Comparison of ENCODE assay signal across 17 mouse cellular contexts in genomic region chr15:102975688-102976111, GRCm38 (mm10). TPM values are rescaled to one million over a fixed set of nuclear protein-coding genes. Genes with fewer than 3 reads are reported as not detected.
DNase-seq lines count a peak whose midpoint lies in the region; ATAC-seq and TF ChIP-seq lines count a peak whose summit lies in the region.
"Had no signal": no experiment of that assay in that cellular context is flagged by ENCODE, and none has a peak within 500 bp of the region (broad histone marks: within the 10 kb centered on the region; RNA-seq: fewer than 3 reads in every experiment).

No protein-coding gene starts in this region.

- peak overlapping the region; percentile 37; the same call in 1 of the 2 replicates for H3K4me3 ChIP-seq in E14TG2a.4 (replicated peaks; ENCODE audit: low read length)
- peak overlapping the region; percentile 33 for H3K4me3 ChIP-seq in limb, embryonic 11.5 days (ENCODE audit: low read depth, low read length)
- H3K4me3 ChIP-seq: forebrain, embryonic 12.5 days; lung, embryonic 15.5 days had no signal

- peaks cover 99% of the 10 kb centered on the region for H3K27me3 ChIP-seq in E14TG2a.4 (ENCODE audit: insufficient read depth, low read length)
- H3K27me3 ChIP-seq in limb, embryonic 11.5 days (ENCODE audit: control insufficient read depth, insufficient read depth, low read length): peaks cover 75% of the 10 kb centered on the region

- peaks cover 13% of the 10 kb centered on the region; the same call in 1 of the 2 replicates for H3K9me3 ChIP-seq in E14TG2a.4 (ENCODE audit: low read length)
- no peaks in the 10 kb centered on the region for H3K9me3 ChIP-seq in limb, embryonic 11.5 days (ENCODE audit: control insufficient read depth, low read length)
- H3K9me3 ChIP-seq: forebrain, embryonic 12.5 days; lung, embryonic 15.5 days had no signal

- peak; percentile 73 for DNase-seq in kidney, adult 18-20 months
- DNase-seq in kidney, adult 8-10 months: no peak
- peak; percentile 73 for DNase-seq in limb, embryonic 11.5 days (ENCODE audit: low spot score)
- no peak for DNase-seq in spleen, postnatal 10 days (ENCODE audit: low spot score in 2 of 2)
- no peak for DNase-seq in gastrocnemius, postnatal 10 days
- DNase-seq: heart, postnatal 14 days; thymus, postnatal 25 days had no signal

- TF ChIP-seq CTCF in E14TG2a.4 (conservative IDR thresholded peaks at IDR 0.05; ENCODE audit: low read length): no peak

- H3K4me1 ChIP-seq in E14TG2a.4 (replicated peaks; ENCODE audit: low read depth, low read length): peaks cover 36% of the 10 kb centered on the region
- H3K4me1 ChIP-seq in limb, embryonic 11.5 days (ENCODE audit: control insufficient read depth, insufficient read depth, low read length): peaks cover 35% of the 10 kb centered on the region
- H3K4me1 ChIP-seq: forebrain, embryonic 12.5 days had no signal

- H3K9ac ChIP-seq in limb, embryonic 11.5 days (ENCODE audit: low read length): peak overlapping the region; percentile 76
- H3K9ac ChIP-seq: forebrain, embryonic 12.5 days; lung, embryonic 15.5 days had no signal

- peak overlapping the region; percentile 84 for H3K27ac ChIP-seq in limb, embryonic 11.5 days (replicated peaks; ENCODE audit: low read depth, low read length)
- H3K27ac ChIP-seq: forebrain, embryonic 12.5 days; lung, embryonic 15.5 days had no signal

- H3K4me2 ChIP-seq in limb, embryonic 11.5 days (ENCODE audit: low read depth, severe bottlenecking): peak overlapping the region; percentile 53
- H3K4me2 ChIP-seq: forebrain, embryonic 12.5 days; lung, embryonic 15.5 days had no signal

- ATAC-seq in granulocyte monocyte progenitor cell, adult 5-6 weeks (replicated peaks; ENCODE audit: poor library complexity, severe bottlenecking): peak; percentile 11; the same call in 1 of the 2 replicates
- no peak for ATAC-seq in limb, embryonic 11.5 days (ENCODE audit: insufficient number of reproducible peaks, low FRiP score, low TSS enrichment, low read depth)
- ATAC-seq in erythroblast, adult 5-6 weeks (replicated peaks; ENCODE audit: low FRiP score, poor library complexity, severe bottlenecking): no peak
- ATAC-seq: activated CD4-positive, CD25-positive, alpha-beta regulatory T cell, adult 4 months; CD4-positive, CD25-positive, alpha-beta regulatory T cell, adult 4 months had no signal

- H3K36me3 ChIP-seq in E14TG2a.4 (ENCODE audit: insufficient read depth, low read length): no peaks in the 10 kb centered on the region
- H3K36me3 ChIP-seq in limb, embryonic 11.5 days (ENCODE audit: control insufficient read depth, insufficient read depth, low read length): no peaks in the 10 kb centered on the region
- H3K36me3 ChIP-seq: forebrain, embryonic 12.5 days; lung, embryonic 15.5 days had no signal

- WGBS in limb, embryonic 11.5 days: under 1% methylated on average over 21 of the region's 21 CpGs

RNA-seq across cellular contexts. Expression of gene Hoxc9, which starts 0.5 kb away (rescaled TPM):
- total RNA-seq in granulocyte monocyte progenitor cell, adult 5-6 weeks (2014; fragmentation: Nextera tagmentation): not detected in 2 replicates
- not detected in 2 replicates for total RNA-seq in granulocyte monocyte progenitor cell, adult 5-6 weeks (2017)
- 4.4 and 6.1 TPM in 2 replicates for polyA plus RNA-seq in limb, embryonic 11.5 days (2014; fragmentation: Nextera tagmentation; extraction: Ambion mirVana)
- total RNA-seq in erythroblast, adult 5-6 weeks (2015; ENCODE audit: low replicate concordance): not detected in 2 replicates
- total RNA-seq in erythroblast, adult 5-6 weeks (2017; ENCODE audit: low replicate concordance): not detected in 2 replicates
- 1 to 10 TPM; 6.5 to 8.2 TPM for total RNA-seq in gastrocnemius, postnatal 10 days (2021)
- total RNA-seq: heart, postnatal 14 days; left cerebral cortex, adult 8-10 months had no signal
- polyA plus RNA-seq: activated CD4-positive, CD25-positive, alpha-beta regulatory T cell, adult 4 months; CD4-positive, CD25-positive, alpha-beta regulatory T cell, adult 4 months; cortical plate, adult 2 months; forebrain, embryonic 12.5 days; lung, embryonic 15.5 days had no signal

RNA-seq across cellular contexts. Expression of gene Hoxc5, which starts 8.5 kb away (rescaled TPM):
- total RNA-seq in granulocyte monocyte progenitor cell, adult 5-6 weeks (2014; fragmentation: Nextera tagmentation): not detected in 2 replicates
- total RNA-seq in granulocyte monocyte progenitor cell, adult 5-6 weeks (2017): not detected in 2 replicates
- polyA plus RNA-seq in limb, embryonic 11.5 days (2014; fragmentation: Nextera tagmentation; extraction: Ambion mirVana): 8.3 and 9.1 TPM in 2 replicates
- not detected in 2 replicates for total RNA-seq in erythroblast, adult 5-6 weeks (2015; ENCODE audit: low replicate concordance)
- total RNA-seq in erythroblast, adult 5-6 weeks (2017; ENCODE audit: low replicate concordance): not detected in 2 replicates
- 1 to 10 TPM; 2.1 to 3.6 TPM for total RNA-seq in gastrocnemius, postnatal 10 days (2021)
- total RNA-seq: heart, postnatal 14 days; left cerebral cortex, adult 8-10 months had no signal
- polyA plus RNA-seq: activated CD4-positive, CD25-positive, alpha-beta regulatory T cell, adult 4 months; CD4-positive, CD25-positive, alpha-beta regulatory T cell, adult 4 months; cortical plate, adult 2 months; forebrain, embryonic 12.5 days had no signal

RNA-seq across cellular contexts. Expression of gene Hoxc10, which starts 9.1 kb away (rescaled TPM):
- not detected in 2 replicates for total RNA-seq in granulocyte monocyte progenitor cell, adult 5-6 weeks (2014; fragmentation: Nextera tagmentation)
- not detected in 2 replicates for total RNA-seq in granulocyte monocyte progenitor cell, adult 5-6 weeks (2017)
- 43.9 and 56.2 TPM in 2 replicates for polyA plus RNA-seq in limb, embryonic 11.5 days (2014; fragmentation: Nextera tagmentation; extraction: Ambion mirVana)
- not detected in 2 replicates for total RNA-seq in erythroblast, adult 5-6 weeks (2015; ENCODE audit: low replicate concordance)
- not detected in 2 replicates for total RNA-seq in erythroblast, adult 5-6 weeks (2017; ENCODE audit: low replicate concordance)
- total RNA-seq in gastrocnemius, postnatal 10 days (2021): 10 to 100 TPM; 50.7 to 51.2 TPM
- total RNA-seq: heart, postnatal 14 days; left cerebral cortex, adult 8-10 months had no signal
- polyA plus RNA-seq: activated CD4-positive, CD25-positive, alpha-beta regulatory T cell, adult 4 months; CD4-positive, CD25-positive, alpha-beta regulatory T cell, adult 4 months; cortical plate, adult 2 months; forebrain, embryonic 12.5 days; lung, embryonic 15.5 days had no signal

RNA-seq across cellular contexts. Expression of gene Hoxc8, which starts 14.7 kb away (rescaled TPM):
- not detected in 2 replicates for total RNA-seq in granulocyte monocyte progenitor cell, adult 5-6 weeks (2014; fragmentation: Nextera tagmentation)
- total RNA-seq in granulocyte monocyte progenitor cell, adult 5-6 weeks (2017): not detected in 2 replicates
- 4.6 and 4.8 TPM in 2 replicates for polyA plus RNA-seq in limb, embryonic 11.5 days (2014; fragmentation: Nextera tagmentation; extraction: Ambion mirVana)
- not detected in 2 replicates for total RNA-seq in erythroblast, adult 5-6 weeks (2015; ENCODE audit: low replicate concordance)
- not detected in 2 replicates for total RNA-seq in erythroblast, adult 5-6 weeks (2017; ENCODE audit: low replicate concordance)
- 1 to 10 TPM; 1.8 to 2.8 TPM for total RNA-seq in gastrocnemius, postnatal 10 days (2021)
- total RNA-seq: heart, postnatal 14 days; left cerebral cortex, adult 8-10 months had no signal
- polyA plus RNA-seq: cortical plate, adult 2 months; forebrain, embryonic 12.5 days; lung, embryonic 15.5 days had no signal

RNA-seq across cellular contexts. Expression of gene Hoxc11, which starts 21.5 kb away (rescaled TPM):
- total RNA-seq in granulocyte monocyte progenitor cell, adult 5-6 weeks (2014; fragmentation: Nextera tagmentation): not detected in 2 replicates
- not detected in 2 replicates for total RNA-seq in granulocyte monocyte progenitor cell, adult 5-6 weeks (2017)
- 5.5 and 5.9 TPM in 2 replicates for polyA plus RNA-seq in limb, embryonic 11.5 days (2014; fragmentation: Nextera tagmentation; extraction: Ambion mirVana)
- total RNA-seq in erythroblast, adult 5-6 weeks (2015; ENCODE audit: low replicate concordance): not detected in 2 replicates
- total RNA-seq in erythroblast, adult 5-6 weeks (2017; ENCODE audit: low replicate concordance): not detected in 2 replicates
- total RNA-seq in gastrocnemius, postnatal 10 days (2021): 1 to 10 TPM; 8.4 to 9.6 TPM
- total RNA-seq: heart, postnatal 14 days; left cerebral cortex, adult 8-10 months had no signal
- polyA plus RNA-seq: activated CD4-positive, CD25-positive, alpha-beta regulatory T cell, adult 4 months; CD4-positive, CD25-positive, alpha-beta regulatory T cell, adult 4 months; cortical plate, adult 2 months; forebrain, embryonic 12.5 days; large intestine, adult 2 months; lung, embryonic 15.5 days had no signal

Comparison
In these comparisons a context has a peak if more than half of its experiments do, and no peak if none do; other contexts are left out.
1. DNase-seq: peak in kidney, adult 18-20 months (single experiment) and limb, embryonic 11.5 days (single experiment); none in kidney, adult 8-10 months (0 of 2), spleen, postnatal 10 days (0 of 2) and gastrocnemius, postnatal 10 days (single experiment).
2. RNA of gene Hoxc9, which starts 0.5 kb away (total RNA-seq): 6.5 to 8.2 TPM in gastrocnemius, postnatal 10 days; not detected in granulocyte monocyte progenitor cell, adult 5-6 weeks and not detected in erythroblast, adult 5-6 weeks; every median in the first group is over 4 times any median in the second.
3. RNA of gene Hoxc10, which starts 9.1 kb away (total RNA-seq): 50.7 to 51.2 TPM in gastrocnemius, postnatal 10 days; not detected in granulocyte monocyte progenitor cell, adult 5-6 weeks and not detected in erythroblast, adult 5-6 weeks; every median in the first group is over 10 times any median in the second.